Mouse (Mus musculus) limb, embryonic 14.5 days (tissue): Measurements from ENCODE around the gene Ccdc43. TPM values are rescaled to one million over a fixed set of nuclear protein-coding genes. Genes with fewer than 3 reads are reported as not detected.

Source experiments
- ATAC-seq: fragments of 200-750 bp; cut with Nextera tagmentation; 2 replicates; pipeline ENCODE4 v1.8.0; 2017; ENCODE audit warnings: low read depth, moderate number of reproducible peaks, moderate TSS enrichment; ENCODE audit not compliant: low FRiP score
- DNase-seq: peaks from one replicate; pipeline ENCODE4 v3.0.0-alpha.2; 2015; ENCODE audit warnings: low spot score
- H3K27ac ChIP-seq: fragments of 300-500 bp; sonication (generic); replicated peaks from 2 replicates; pipeline ENCODE4 v1.5.1; 2014; ENCODE audit warnings: low read depth, mild to moderate bottlenecking, low read length, moderate library complexity, mixed read lengths
- H3K27me3 ChIP-seq: fragments of 300-500 bp; sonication (generic); 2 replicates; pipeline ENCODE4 v1.6.1; 2014; ENCODE audit warnings: low read length, mixed read lengths; ENCODE audit not compliant: control insufficient read depth, insufficient read depth
- H3K36me3 ChIP-seq: fragments of 300-500 bp; sonication (generic); 2 replicates; pipeline ENCODE4 v1.6.1; 2014; ENCODE audit warnings: mild to moderate bottlenecking, low read length, moderate library complexity, mixed read lengths; ENCODE audit not compliant: control insufficient read depth, insufficient read depth
- H3K4me1 ChIP-seq: fragments of 300-500 bp; sonication (generic); 2 replicates; pipeline ENCODE4 v1.6.1; 2014; ENCODE audit warnings: antibody characterized with exemption, low read length, mixed read lengths; ENCODE audit not compliant: control insufficient read depth, insufficient read depth
- H3K4me2 ChIP-seq: fragments of 300-500 bp; sonication (generic); replicated peaks from 2 replicates; pipeline ENCODE4 v1.6.1; 2014; ENCODE audit warnings: low read depth, mild to moderate bottlenecking, low read length, moderate library complexity; ENCODE audit not compliant: severe bottlenecking
- H3K4me3 ChIP-seq: fragments of 300-500 bp; sonication (generic); replicated peaks from 2 replicates; pipeline ENCODE4 v1.5.1; 2014; ENCODE audit warnings: low read length
- H3K9ac ChIP-seq: fragments of 300-500 bp; sonication (generic); 2 replicates; pipeline ENCODE4 v1.6.1; 2014; ENCODE audit warnings: mild to moderate bottlenecking, low read depth, low read length, moderate library complexity; ENCODE audit not compliant: severe bottlenecking
- H3K9me3 ChIP-seq: fragments of 300-500 bp; sonication (generic); 2 replicates; pipeline ENCODE4 v1.6.1; 2016; ENCODE audit warnings: low read length; ENCODE audit not compliant: control insufficient read depth
- POLR2A ChIP-seq: fragments of 200-500 bp; IDR thresholded peaks from 2 replicates; pipeline ENCODE4 v1.8.0; 2012; ENCODE audit warnings: inconsistent platforms, mild to moderate bottlenecking, moderate library complexity, borderline replicate concordance; ENCODE audit not compliant: insufficient read depth, insufficient read length; ENCODE audit errors: extremely low read depth
- WGBS: fragments of 180-500 bp; shearing (Covaris S2); extraction: QIAGEN DNeasy Blood & Tissue Kit; methylation state at CpG from one replicate; pipeline ENCODE4 v1.1.7; 2014; 5-methylcytosine and 5-hydroxymethylcytosine counted together
- polyA plus RNA-seq, 2 experiments: library from polyadenylated mRNA; depleted of rRNA in 1 of 2; stranded (reverse) in 1 of 2; unstranded in 1 of 2; fragments of >200 nt; fragmentation: Nextera tagmentation in 1 of 2; extraction: Ambion mirVana in 1 of 2; gene quantifications; 2 replicates each; pipeline versions ENCODE4 v1.2.1 to v1.2.3; 2012 to 2014

The Ccdc43 gene
- polyA plus RNA-seq, 2 experiments, result 23.6 to 36.6 TPM

- H3K4me2 ChIP-seq, result peak overlapping the region; percentile 67
- peaks cover 6% of the 10 kb centered on the region; the same call in 1 of the 2 replicates for H3K4me1 ChIP-seq
- peak overlapping the region; percentile 72 for H3K4me3 ChIP-seq
- DNase-seq, result no peak
- no peak overlapping the region for H3K27ac ChIP-seq
- 14% methylated on average over 9 of the region's 9 CpGs for WGBS
- TF ChIP-seq POLR2A, result no peak
- H3K27me3 ChIP-seq, result no peaks in the 10 kb centered on the region
- ATAC-seq, result no peak
- H3K9me3 ChIP-seq, result no peaks in the 10 kb centered on the region
- no peaks in the 10 kb centered on the region; the same call in 1 of the 2 replicates for H3K36me3 ChIP-seq
- H3K9ac ChIP-seq, result peak overlapping the region; percentile 79
Observed at GRCm38 (mm10) chr11:102698018-102698476, 465 bp upstream of the Ccdc43 start.

GRCm38 (mm10) chr11:102695289-102695688 is 2.3 kb downstream of the Ccdc43 start:
- no peaks in the 10 kb centered on the region for H3K9me3 ChIP-seq
- no peak for ATAC-seq
- no peak overlapping the region for H3K4me3 ChIP-seq
- whole genome bisulfite sequencing, result 88% methylated on average over 7 of the region's 7 CpGs
- TF ChIP-seq POLR2A, result no peak
- H3K27ac ChIP-seq, result no peak overlapping the region
- no peak for DNase-seq
- H3K4me2 ChIP-seq, result no peak overlapping the region
- H3K9ac ChIP-seq, result no peak overlapping the region
- H3K36me3 ChIP-seq, result peaks cover 14% of the 10 kb centered on the region
- no peaks in the 10 kb centered on the region for H3K27me3 ChIP-seq
- peaks cover 6% of the 10 kb centered on the region; the same call in 1 of the 2 replicates for H3K4me1 ChIP-seq

GRCm38 (mm10) chr11:102690162-102690561 is 7.4 kb downstream of the Ccdc43 start:
- Histone ChIP-seq H3K9ac (no peak overlapping the region), H3K27ac (no peak overlapping the region), H3K4me1 (no peaks in the 10 kb centered on the region), H3K36me3 (peaks cover 31% of the 10 kb centered on the region), H3K4me2 (no peak overlapping the region), H3K4me3 (no peak overlapping the region), H3K27me3 (no peaks in the 10 kb centered on the region), H3K9me3 (no peaks in the 10 kb centered on the region)
- no peak for ATAC-seq
- TF ChIP-seq POLR2A, result no peak
- 56% methylated on average over 6 of the region's 6 CpGs for WGBS
- peak; percentile 87 for DNase-seq

- ATAC-seq, result no peak
- 41% methylated on average over 76 of the region's 84 CpGs for WGBS
- peak overlapping the region; percentile 7 for H3K4me3 ChIP-seq
- no peak for DNase-seq
- no peak overlapping the region for H3K27ac ChIP-seq
- H3K4me2 ChIP-seq, result 0 out of 2 replicates have a peak overlapping the region, but pooled peaks have one; percentile 17
- peaks cover 17% of the 10 kb centered on the region for H3K27me3 ChIP-seq
- H3K9me3 ChIP-seq, result peaks cover 11% of the 10 kb centered on the region
- no peak for TF ChIP-seq POLR2A
- no peaks in the 10 kb centered on the region for H3K36me3 ChIP-seq
- H3K4me1 ChIP-seq, result no peaks in the 10 kb centered on the region
- H3K9ac ChIP-seq, result no peak overlapping the region
Observed at GRCm38 (mm10) chr11:102665637-102666435, 31.7 kb downstream of the Ccdc43 start.

- Histone ChIP-seq H3K27ac (no peak overlapping the region), H3K4me3 (no peak overlapping the region), H3K36me3 (no peaks in the 10 kb centered on the region), H3K9me3 (peaks cover 11% of the 10 kb centered on the region), H3K4me2 (no peak overlapping the region), H3K4me1 (no peaks in the 10 kb centered on the region), H3K9ac (no peak overlapping the region), H3K27me3 (peaks cover 17% of the 10 kb centered on the region)
- ATAC-seq (no peak), DNase-seq (no peak)
- WGBS, result 55% methylated on average over 27 of the region's 33 CpGs
- no peak for TF ChIP-seq POLR2A
Observed at GRCm38 (mm10) chr11:102665151-102665550, 32.4 kb downstream of the Ccdc43 start.
